Mouse (Mus musculus): ENCODE measurements around the gene Hivep3. TPM values are rescaled to one million over a fixed set of nuclear protein-coding genes. Genes with fewer than 3 reads are reported as not detected.

The Hivep3 gene
- total and polyA plus RNA-seq, 3 experiments: 14.4 to 32.3 (median 21.2) TPM

DNA sequence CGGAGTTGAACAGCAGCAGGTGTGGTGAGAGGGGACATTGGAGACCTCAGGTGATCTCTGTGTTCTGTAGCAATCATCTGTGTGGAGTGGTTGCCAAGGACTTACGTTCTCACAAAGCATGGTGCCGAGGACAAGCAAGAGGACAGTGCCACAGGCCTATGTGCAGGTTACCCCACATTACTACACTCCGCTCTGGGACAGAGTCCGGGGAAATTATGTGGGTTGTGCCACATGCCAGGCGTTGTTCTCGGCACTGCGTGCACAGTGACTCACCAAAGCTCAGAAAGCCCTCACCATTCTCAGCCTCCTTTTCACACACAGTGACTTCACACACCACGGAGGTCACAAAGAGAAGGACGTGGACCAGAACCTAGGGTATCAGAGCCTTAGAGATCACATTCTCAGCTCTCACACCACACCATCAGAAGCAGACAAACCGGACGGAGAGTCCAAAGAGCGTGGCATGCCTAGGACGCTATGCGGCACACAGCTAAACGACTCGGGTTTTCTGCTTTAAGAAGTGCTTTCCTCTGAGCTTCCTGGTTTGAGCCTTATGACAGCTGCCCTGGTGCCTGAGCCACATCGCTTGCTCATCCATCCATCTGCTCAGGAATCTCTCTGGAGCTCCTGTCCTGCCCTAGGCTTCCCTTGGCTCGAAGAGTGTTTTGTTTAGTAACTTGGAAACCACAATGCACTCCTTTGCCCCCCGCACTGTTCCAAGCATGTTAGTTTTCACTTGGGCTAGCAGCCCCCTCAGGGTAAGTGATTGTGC, 330.0 kb downstream of the Hivep3 start:
- H3K9ac ChIP-seq (ENCODE audit: insufficient read depth, low read depth): no peak overlapping the region
- in situ Hi-C loops (cut with MboI; ENCODE audit: low pct_ligation_motif_present, low pct_unique_long_range_greater_than_20kb, low sequenced_read_pairs): no loop called here
- H3K36me3 ChIP-seq (replicated peaks in 1 of 2; ENCODE audit: control insufficient read depth in 1 of 2, insufficient read depth in 1 of 2, low read length in 1 of 2): peaks cover 23 to 66% of the 10 kb centered on the region in 2 experiments
- no peak overlapping the region for H3K4me3 ChIP-seq (replicated peaks in 1 of 3; ENCODE audit: low read depth in 2 of 3, low read length in 2 of 3, poor library complexity in 1 of 3)
- H3K4me2 ChIP-seq (ENCODE audit: insufficient read depth, low read depth, poor library complexity, severe bottlenecking): no peak overlapping the region
- H3K79me2 ChIP-seq (replicated peaks; ENCODE audit: control insufficient read depth, extremely low read depth, insufficient read depth, poor library complexity, severe bottlenecking): peaks cover 13% of the 10 kb centered on the region
- H3K4me1 ChIP-seq (ENCODE audit: control insufficient read depth in 1 of 2, insufficient read depth in 2 of 2): peaks cover 22 to 69% of the 10 kb centered on the region in 2 experiments
- H3K27me3 ChIP-seq (replicated peaks): no peaks in the 10 kb centered on the region
- H3K9me3 ChIP-seq (replicated peaks; ENCODE audit: low read length): peaks cover 3% of the 10 kb centered on the region
- DNase-seq (ENCODE audit: extremely low read depth): no peak
- dilution Hi-C loops (cut with MboI; ENCODE audit: extremely low pct_ligation_motif_present, extremely low pct_unique_long_range_greater_than_20kb, low sequenced_read_pairs): no loop called here
- no peak overlapping the region for H3K27ac ChIP-seq (ENCODE audit: insufficient read depth, low read depth)
- TF ChIP-seq SIN3A (IDR thresholded peaks at IDR 0.05; ENCODE audit: low read length) (no peak), BHLHE40 (IDR thresholded peaks at IDR 0.05; ENCODE audit: low read depth, low read length) (no peak), CHD1 (IDR thresholded peaks at IDR 0.05; ENCODE audit: low read depth, low read length) (no peak), ETS1 (conservative IDR thresholded peaks at IDR 0.05; ENCODE audit: low read depth, low read length) (no peak), JUN (IDR thresholded peaks at IDR 0.05; ENCODE audit: insufficient read depth, low read depth, low read length) (no peak), EP300 (IDR thresholded peaks at IDR 0.05; ENCODE audit: low read length) (no peak), UBTF (IDR thresholded peaks at IDR 0.05; ENCODE audit: low read depth, low read length) (no peak), ZC3H11A (IDR thresholded peaks at IDR 0.05; ENCODE audit: low read depth, low read length) (no peak), POLR2AphosphoS2 (IDR thresholded peaks at IDR 0.05; ENCODE audit: low read depth, low read length) (no peak), PAX5 (IDR thresholded peaks at IDR 0.05; ENCODE audit: low read length) (no peak), ZMIZ1 (IDR thresholded peaks at IDR 0.05; ENCODE audit: low read depth, low read length) (no peak), SMC3 (IDR thresholded peaks at IDR 0.05; ENCODE audit: low read depth, low read length) (no peak), MXI1 (IDR thresholded peaks at IDR 0.05; ENCODE audit: low read depth, low read length) (no peak), HCFC1 (IDR thresholded peaks at IDR 0.05; ENCODE audit: low read depth, low read length) (no peak), RAD21 (IDR thresholded peaks at IDR 0.05; ENCODE audit: low read depth, low read length) (no peak), CHD2 (IDR thresholded peaks at IDR 0.05; ENCODE audit: low read length) (no peak)

DNA sequence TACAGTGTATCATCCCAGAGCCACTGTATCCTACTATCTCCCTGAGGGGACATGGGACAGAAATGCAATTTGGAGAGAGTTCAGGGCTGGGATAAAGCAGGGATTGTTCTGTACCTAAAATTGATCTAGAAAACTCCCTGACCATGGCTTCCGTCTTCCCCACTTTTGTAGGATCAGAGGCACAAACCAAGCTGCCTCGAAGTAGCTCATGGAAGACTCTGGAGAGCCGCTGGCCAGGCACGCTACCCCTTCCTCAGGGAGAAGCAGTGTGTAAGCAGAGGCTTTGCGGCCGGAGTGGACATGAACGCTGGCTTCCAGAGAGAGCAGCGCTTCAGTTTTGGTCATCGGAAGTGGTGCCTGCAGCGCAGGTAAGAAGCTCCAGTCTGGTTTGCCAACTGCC, 331.1 kb downstream of the Hivep3 start, which contains the start of gene AL607142.1:
AL607142.1 (plus strand) TSS at position 301 of the 400 bp plus-strand sequence.
- Histone ChIP-seq H3K4me2 (ENCODE audit: insufficient read depth, low read depth, poor library complexity, severe bottlenecking) (no peak within 1 kb of the TSS), H3K4me1 (ENCODE audit: control insufficient read depth in 1 of 2, insufficient read depth in 2 of 2) (peaks cover 22 to 57% of the 10 kb centered on the region in 2 experiments), H3K9me3 (replicated peaks; ENCODE audit: low read length) (peaks cover 3% of the 10 kb centered on the region), H3K36me3 (replicated peaks in 1 of 2; ENCODE audit: control insufficient read depth in 1 of 2, insufficient read depth in 1 of 2, low read length in 1 of 2) (peaks cover 32 to 77% of the 10 kb centered on the region in 2 experiments), H3K9ac (ENCODE audit: insufficient read depth, low read depth) (no peak within 1 kb of the TSS), H3K27me3 (replicated peaks) (no peaks in the 10 kb centered on the region), H3K4me3 (replicated peaks in 1 of 3; ENCODE audit: low read depth in 2 of 3, low read length in 2 of 3, poor library complexity in 1 of 3) (no peak within 1 kb of the TSS), H3K79me2 (replicated peaks; ENCODE audit: control insufficient read depth, extremely low read depth, insufficient read depth, poor library complexity, severe bottlenecking) (0 out of 2 replicates have a peak, but pooled peaks cover 11% of the 10 kb centered on the region), H3K27ac (ENCODE audit: insufficient read depth, low read depth) (no peak within 1 kb of the TSS)
- in situ Hi-C loops (cut with MboI; ENCODE audit: low pct_ligation_motif_present, low pct_unique_long_range_greater_than_20kb, low sequenced_read_pairs): no loop called here
- TF ChIP-seq TCF12 (IDR thresholded peaks at IDR 0.05; ENCODE audit: low read depth, low read length) (no peak), ETS1 (conservative IDR thresholded peaks at IDR 0.05; ENCODE audit: low read depth, low read length) (no peak), BHLHE40 (IDR thresholded peaks at IDR 0.05; ENCODE audit: low read depth, low read length) (no peak), UBTF (IDR thresholded peaks at IDR 0.05; ENCODE audit: low read depth, low read length) (no peak), SMC3 (IDR thresholded peaks at IDR 0.05; ENCODE audit: low read depth, low read length) (no peak), MXI1 (IDR thresholded peaks at IDR 0.05; ENCODE audit: low read depth, low read length) (no peak), POLR2AphosphoS2 (IDR thresholded peaks at IDR 0.05; ENCODE audit: low read depth, low read length) (no peak), ZNF384 (IDR thresholded peaks at IDR 0.05; ENCODE audit: low read depth, low read length) (no peak), CHD2 (IDR thresholded peaks at IDR 0.05; ENCODE audit: low read length) (no peak), EP300 (IDR thresholded peaks at IDR 0.05; ENCODE audit: low read length) (no peak), MYC (IDR thresholded peaks at IDR 0.05; ENCODE audit: low read depth, low read length) (no peak), ZC3H11A (IDR thresholded peaks at IDR 0.05; ENCODE audit: low read depth, low read length) (no peak), ELF1 (IDR thresholded peaks at IDR 0.05; ENCODE audit: low read depth, low read length) (no peak), RAD21 (IDR thresholded peaks at IDR 0.05; ENCODE audit: low read depth, low read length) (no peak), MAX (IDR thresholded peaks at IDR 0.05; ENCODE audit: low read length) (no peak), NRF1 (IDR thresholded peaks at IDR 0.05; ENCODE audit: low read depth, low read length) (no peak), GABPA (IDR thresholded peaks at IDR 0.05; ENCODE audit: insufficient replicate concordance, low read depth, low read length) (no peak), MAFK (IDR thresholded peaks at IDR 0.05; ENCODE audit: insufficient replicate concordance, low read length) (no peak), ZKSCAN1 (IDR thresholded peaks at IDR 0.05; ENCODE audit: borderline replicate concordance, low read depth, low read length) (no peak)
- dilution Hi-C loops (cut with MboI; ENCODE audit: extremely low pct_ligation_motif_present, extremely low pct_unique_long_range_greater_than_20kb, low sequenced_read_pairs): no loop called here
- DNase-seq (ENCODE audit: extremely low read depth): no peak
